Mouse (Mus musculus): ENCODE results near the gene Tmem231.

GRCm38 (mm10) chr8:111905500-111906121 is 28.1 kb downstream of the Tmem231 start:
- no peak for TF ChIP-seq POLR2A (IDR thresholded peaks at IDR 0.05; ENCODE audit: insufficient read length, low read depth)
- no peak for TF ChIP-seq CEBPB (IDR thresholded peaks at IDR 0.05; ENCODE audit: insufficient read depth, poor library complexity, severe bottlenecking)
- TF ChIP-seq POLR2AphosphoS2 (IDR thresholded peaks at IDR 0.05; ENCODE audit: insufficient read length, low read depth): no peak
- no peak for TF ChIP-seq MAX (IDR thresholded peaks at IDR 0.05; ENCODE audit: low read depth)
- TF ChIP-seq TCF12 (IDR thresholded peaks at IDR 0.05; ENCODE audit: insufficient read depth, poor library complexity, severe bottlenecking): no peak
- no peak for TF ChIP-seq SRF (IDR thresholded peaks at IDR 0.05; ENCODE audit: control insufficient read depth, insufficient read length, low read depth)
- no peak for TF ChIP-seq USF1 (IDR thresholded peaks at IDR 0.05; ENCODE audit: low read depth)
- TF ChIP-seq E2F4 (IDR thresholded peaks at IDR 0.05; ENCODE audit: insufficient read depth): no peak
- no peak for TF ChIP-seq MYOD1 (IDR thresholded peaks at IDR 0.05; ENCODE audit: control insufficient read depth in 1 of 3, insufficient read length in 2 of 3, low read depth in 2 of 3)
- TF ChIP-seq MYOG (IDR thresholded peaks at IDR 0.05; ENCODE audit: control insufficient read depth in 1 of 3, insufficient read depth in 1 of 3, insufficient read length in 2 of 3, low read depth in 2 of 3): no peak

Measured in myocyte (in vitro differentiated cells).